Mouse (Mus musculus): ENCODE data around the gene Tead4. TPM values are rescaled to one million over a fixed set of nuclear protein-coding genes. Genes with fewer than 3 reads are reported as not detected.
A peak's percentile ranks its signal among the peaks of the same experiment; 100 is the strongest.

Gene Tead4
- polyA plus RNA-seq, 1 experiment from 2014 or later, result 5.5 TPM

- no peak overlapping the region for H3K9ac ChIP-seq (ENCODE audit: low read length)
- no peak overlapping the region for H3K27ac ChIP-seq (ENCODE audit: low read length)
Measured at GRCm38 (mm10) chr6:128298246-128298645, 2.4 kb downstream of the Tead4 start.

GRCm38 (mm10) chr6:128296750-128297393 is 3.8 kb downstream of the Tead4 start:
- Histone ChIP-seq H3K36me3 (ENCODE audit: control insufficient read depth, insufficient read depth, low read length) (no peaks in the 10 kb centered on the region), H3K4me1 (replicated peaks; ENCODE audit: control insufficient read depth, insufficient read depth, low read length) (peaks cover 50% of the 10 kb centered on the region), H3K4me3 (ENCODE audit: low read length) (no peak overlapping the region), H3K27ac (ENCODE audit: low read length) (peak overlapping the region; percentile 92), H3K4me2 (ENCODE audit: low read depth, low read length) (peak overlapping the region; percentile 33), H3K9ac (ENCODE audit: low read length) (peak overlapping the region; percentile 44), H3K27me3 (ENCODE audit: control insufficient read depth, insufficient read depth, low read depth, low read length) (peaks cover 15% of the 10 kb centered on the region), H3K9me3 (ENCODE audit: control insufficient read depth, low read length) (no peaks in the 10 kb centered on the region)
- 23% methylated on average over 11 of the region's 11 CpGs for WGBS
- no peak for ATAC-seq (ENCODE audit: low read depth)

More at GRCm38 (mm10) chr6:128298246-128298645, 2.4 kb downstream of the Tead4 start:
- H3K4me2 ChIP-seq (ENCODE audit: low read depth, low read length), result peak overlapping the region; percentile 97; the same call in 1 of the 2 replicates
- 36% methylated on average over 7 of the region's 7 CpGs for WGBS
- H3K9me3 ChIP-seq (ENCODE audit: control insufficient read depth, low read length), result no peaks in the 10 kb centered on the region
- peaks cover 50% of the 10 kb centered on the region for H3K4me1 ChIP-seq (replicated peaks; ENCODE audit: control insufficient read depth, insufficient read depth, low read length)
- no peak for ATAC-seq (ENCODE audit: low read depth)
- peaks cover 15% of the 10 kb centered on the region for H3K27me3 ChIP-seq (ENCODE audit: control insufficient read depth, insufficient read depth, low read depth, low read length)
- H3K36me3 ChIP-seq (ENCODE audit: control insufficient read depth, insufficient read depth, low read length), result no peaks in the 10 kb centered on the region
- H3K4me3 ChIP-seq (ENCODE audit: low read length), result no peak overlapping the region

GRCm38 (mm10) chr6:128295876-128296749 is 4.5 kb downstream of the Tead4 start:
- Histone ChIP-seq H3K27ac (ENCODE audit: low read length) (peak overlapping the region; percentile 92), H3K4me3 (ENCODE audit: low read length) (no peak overlapping the region), H3K4me1 (replicated peaks; ENCODE audit: control insufficient read depth, insufficient read depth, low read length) (peaks cover 46% of the 10 kb centered on the region), H3K9ac (ENCODE audit: low read length) (peak overlapping the region; percentile 44), H3K36me3 (ENCODE audit: control insufficient read depth, insufficient read depth, low read length) (no peaks in the 10 kb centered on the region), H3K27me3 (ENCODE audit: control insufficient read depth, insufficient read depth, low read depth, low read length) (peaks cover 15% of the 10 kb centered on the region), H3K4me2 (ENCODE audit: low read depth, low read length) (peak overlapping the region; percentile 33; the same call in 1 of the 2 replicates), H3K9me3 (ENCODE audit: control insufficient read depth, low read length) (no peaks in the 10 kb centered on the region)
- 21% methylated on average over 6 of the region's 6 CpGs for WGBS
- ATAC-seq (ENCODE audit: low read depth), result peak; percentile 54

GRCm38 (mm10) chr6:128291284-128291683 is 9.3 kb downstream of the Tead4 start:
- Histone ChIP-seq H3K27ac (ENCODE audit: low read length) (0 out of 2 replicates have a peak overlapping the region, but pooled peaks have one; percentile 8), H3K36me3 (ENCODE audit: control insufficient read depth, insufficient read depth, low read length) (no peaks in the 10 kb centered on the region), H3K27me3 (ENCODE audit: control insufficient read depth, insufficient read depth, low read depth, low read length) (no peaks in the 10 kb centered on the region), H3K4me2 (ENCODE audit: low read depth, low read length) (no peak overlapping the region), H3K9me3 (ENCODE audit: control insufficient read depth, low read length) (no peaks in the 10 kb centered on the region), H3K4me1 (replicated peaks; ENCODE audit: control insufficient read depth, insufficient read depth, low read length) (peaks cover 11% of the 10 kb centered on the region), H3K9ac (ENCODE audit: low read length) (no peak overlapping the region), H3K4me3 (ENCODE audit: low read length) (no peak overlapping the region)
- ATAC-seq (ENCODE audit: low read depth), result no peak
- whole genome bisulfite sequencing, result 61% methylated on average over 5 of the region's 5 CpGs

- no peaks in the 10 kb centered on the region for H3K9me3 ChIP-seq (ENCODE audit: control insufficient read depth, low read length)
- ATAC-seq (ENCODE audit: low read depth), result no peak
- H3K9ac ChIP-seq (ENCODE audit: low read length), result no peak overlapping the region
- no peaks in the 10 kb centered on the region for H3K36me3 ChIP-seq (ENCODE audit: control insufficient read depth, insufficient read depth, low read length)
- no peaks in the 10 kb centered on the region for H3K27me3 ChIP-seq (ENCODE audit: control insufficient read depth, insufficient read depth, low read depth, low read length)
- no peak overlapping the region for H3K4me2 ChIP-seq (ENCODE audit: low read depth, low read length)
- H3K4me1 ChIP-seq (replicated peaks; ENCODE audit: control insufficient read depth, insufficient read depth, low read length), result peaks cover 14% of the 10 kb centered on the region
- no peak overlapping the region for H3K27ac ChIP-seq (ENCODE audit: low read length)
- no peak overlapping the region for H3K4me3 ChIP-seq (ENCODE audit: low read length)
- WGBS, result 83% methylated on average over 6 of the region's 6 CpGs
Measured at GRCm38 (mm10) chr6:128288681-128289080, 11.9 kb downstream of the Tead4 start.

GRCm38 (mm10) chr6:128285792-128286430 is 14.7 kb downstream of the Tead4 start:
- WGBS, result 4% methylated on average over 16 of the region's 16 CpGs
- Histone ChIP-seq H3K9ac (ENCODE audit: low read length) (peak overlapping the region; percentile 32), H3K36me3 (ENCODE audit: control insufficient read depth, insufficient read depth, low read length) (no peaks in the 10 kb centered on the region), H3K4me1 (replicated peaks; ENCODE audit: control insufficient read depth, insufficient read depth, low read length) (peaks cover 15% of the 10 kb centered on the region), H3K4me3 (ENCODE audit: low read length) (peak overlapping the region; percentile 30), H3K27ac (ENCODE audit: low read length) (no peak overlapping the region), H3K27me3 (ENCODE audit: control insufficient read depth, insufficient read depth, low read depth, low read length) (no peaks in the 10 kb centered on the region), H3K4me2 (ENCODE audit: low read depth, low read length) (peak overlapping the region; percentile 51), H3K9me3 (ENCODE audit: control insufficient read depth, low read length) (no peaks in the 10 kb centered on the region)
- peak; percentile 86 for ATAC-seq (ENCODE audit: low read depth)

GRCm38 (mm10) chr6:128282126-128282525 is 18.5 kb downstream of the Tead4 start:
- Histone ChIP-seq H3K4me3 (ENCODE audit: low read length) (no peak overlapping the region), H3K4me2 (ENCODE audit: low read depth, low read length) (no peak overlapping the region), H3K36me3 (ENCODE audit: control insufficient read depth, insufficient read depth, low read length) (no peaks in the 10 kb centered on the region), H3K9me3 (ENCODE audit: control insufficient read depth, low read length) (no peaks in the 10 kb centered on the region), H3K27me3 (ENCODE audit: control insufficient read depth, insufficient read depth, low read depth, low read length) (no peaks in the 10 kb centered on the region), H3K4me1 (replicated peaks; ENCODE audit: control insufficient read depth, insufficient read depth, low read length) (peaks cover 20% of the 10 kb centered on the region), H3K9ac (ENCODE audit: low read length) (no peak overlapping the region), H3K27ac (ENCODE audit: low read length) (no peak overlapping the region)
- ATAC-seq (ENCODE audit: low read depth), result no peak
- WGBS, result 53% methylated on average over 3 of the region's 3 CpGs

GRCm38 (mm10) chr6:128280472-128281145 is 20.0 kb downstream of the Tead4 start:
- Histone ChIP-seq H3K36me3 (ENCODE audit: control insufficient read depth, insufficient read depth, low read length) (no peaks in the 10 kb centered on the region), H3K27ac (ENCODE audit: low read length) (no peak overlapping the region), H3K9me3 (ENCODE audit: control insufficient read depth, low read length) (no peaks in the 10 kb centered on the region), H3K4me2 (ENCODE audit: low read depth, low read length) (no peak overlapping the region), H3K4me1 (replicated peaks; ENCODE audit: control insufficient read depth, insufficient read depth, low read length) (peaks cover 15% of the 10 kb centered on the region), H3K4me3 (ENCODE audit: low read length) (no peak overlapping the region), H3K27me3 (ENCODE audit: control insufficient read depth, insufficient read depth, low read depth, low read length) (no peaks in the 10 kb centered on the region), H3K9ac (ENCODE audit: low read length) (no peak overlapping the region)
- 34% methylated on average over 14 of the region's 14 CpGs for WGBS
- ATAC-seq (ENCODE audit: low read depth), result 0 out of 2 replicates have a peak, but pooled peaks have one; percentile 10
